Mouse (Mus musculus) testis, adult 10 weeks (tissue): Measurements from ENCODE around the gene Dpt. TPM values are rescaled to one million over a fixed set of nuclear protein-coding genes. Genes with fewer than 3 reads are reported as not detected.

Source experiments
- polyA plus RNA-seq: library from polyadenylated mRNA; stranded (reverse); fragments of 350-450 nt; fragmentation: Illumina TruSeq; extraction: RNeasy Lipid Tissue Mini Kit (QIAGEN cat#74804); gene quantifications from one replicate; pipeline ENCODE4 v1.2.3, GENCODE M21; 2014; ENCODE audit warnings: low read depth, low replicate concordance

The Dpt gene
- polyA plus RNA-seq: 1.4 TPM

DNA sequence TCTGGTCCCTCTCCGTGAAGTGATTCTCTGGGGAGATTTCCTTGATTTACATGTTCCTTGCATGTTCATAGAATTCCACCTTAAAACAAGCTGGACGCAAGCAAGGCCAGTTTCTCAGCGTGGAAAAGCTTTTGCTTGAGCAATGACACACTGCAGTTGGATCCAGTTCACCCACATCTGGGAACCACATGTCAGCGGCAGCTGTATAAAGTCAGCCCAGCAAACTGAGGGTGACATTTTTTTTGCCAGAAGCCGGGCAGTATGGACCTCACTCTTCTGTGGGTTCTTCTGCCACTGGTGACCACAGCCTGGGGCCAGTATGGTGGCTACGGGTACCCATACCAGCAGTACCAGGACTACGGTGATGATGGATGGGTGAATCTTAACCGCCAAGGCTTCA lies at the start of gene Dpt:
Gene Dpt (plus strand): TSS at position 174 of the 400 bp plus-strand sequence.

Other genes with a start within 250 kb of the Dpt start
- not detected for gene Xcl1, start 138.9 kb downstream of the Dpt start, polyA plus RNA-seq